Mouse (Mus musculus): Measurements from ENCODE around the gene Bmp10. TPM values are rescaled to one million over a fixed set of nuclear protein-coding genes. Genes with fewer than 3 reads are reported as not detected.

Gene Bmp10
- polyA plus RNA-seq, 1 experiment from 2014 or later = 8.0 TPM

GRCm38 (mm10) chr6:87427616-87428015 lies 1.2 kb upstream of the Bmp10 start:
- ATAC-seq (replicated peaks; ENCODE audit: insufficient number of reproducible peaks, low FRiP score, low TSS enrichment) = 0 out of 2 replicates have a peak, but pooled peaks have one; percentile 53
- peaks cover 23% of the 10 kb centered on the region for H3K4me1 ChIP-seq (ENCODE audit: control insufficient read depth, insufficient read depth, low read length)
- H3K27ac ChIP-seq (ENCODE audit: low read depth, low read length) = 0 out of 2 replicates have a peak overlapping the region, but pooled peaks have one; percentile 63
- H3K36me3 ChIP-seq (ENCODE audit: control insufficient read depth, insufficient read depth, low read length) = no peaks in the 10 kb centered on the region
- H3K27me3 ChIP-seq (ENCODE audit: control insufficient read depth, insufficient read depth, low read length) = peaks cover 12% of the 10 kb centered on the region; the same call in 1 of the 2 replicates
- H3K4me3 ChIP-seq (ENCODE audit: low read depth, low read length) = no peak overlapping the region
- H3K9ac ChIP-seq (ENCODE audit: low read depth, low read length) = no peak overlapping the region
- WGBS (ENCODE audit: insufficient replicate concordance) = 38% methylated on average over 8 of the region's 8 CpGs
- peak overlapping the region; percentile 29; the same call in 1 of the 2 replicates for H3K4me2 ChIP-seq
- H3K9me3 ChIP-seq (replicated peaks; ENCODE audit: control insufficient read depth, low read length) = no peaks in the 10 kb centered on the region

- Histone ChIP-seq H3K27ac (ENCODE audit: low read depth, low read length) (no peak overlapping the region), H3K36me3 (ENCODE audit: control insufficient read depth, insufficient read depth, low read length) (no peaks in the 10 kb centered on the region), H3K9ac (ENCODE audit: low read depth, low read length) (no peak overlapping the region), H3K27me3 (ENCODE audit: control insufficient read depth, insufficient read depth, low read length) (no peaks in the 10 kb centered on the region), H3K4me3 (ENCODE audit: low read depth, low read length) (no peak overlapping the region), H3K9me3 (replicated peaks; ENCODE audit: control insufficient read depth, low read length) (no peaks in the 10 kb centered on the region), H3K4me1 (ENCODE audit: control insufficient read depth, insufficient read depth, low read length) (peaks cover 18% of the 10 kb centered on the region), H3K4me2 (no peak overlapping the region)
- no peak for ATAC-seq (replicated peaks; ENCODE audit: insufficient number of reproducible peaks, low FRiP score, low TSS enrichment)
- WGBS (ENCODE audit: insufficient replicate concordance) = 95% methylated on average over 3 of the region's 3 CpGs
Observed at GRCm38 (mm10) chr6:87435791-87436190, 7.0 kb downstream of the Bmp10 start.

- Histone ChIP-seq H3K9me3 (replicated peaks; ENCODE audit: control insufficient read depth, low read length) (no peaks in the 10 kb centered on the region), H3K27me3 (ENCODE audit: control insufficient read depth, insufficient read depth, low read length) (no peaks in the 10 kb centered on the region), H3K36me3 (ENCODE audit: control insufficient read depth, insufficient read depth, low read length) (no peaks in the 10 kb centered on the region), H3K4me3 (ENCODE audit: low read depth, low read length) (no peak overlapping the region), H3K9ac (ENCODE audit: low read depth, low read length) (0 out of 2 replicates have a peak overlapping the region, but pooled peaks have one; percentile 34), H3K4me1 (ENCODE audit: control insufficient read depth, insufficient read depth, low read length) (peaks cover 27% of the 10 kb centered on the region), H3K27ac (ENCODE audit: low read depth, low read length) (peak overlapping the region; percentile 22; the same call in 1 of the 2 replicates), H3K4me2 (peak overlapping the region; percentile 46)
- WGBS (ENCODE audit: insufficient replicate concordance) = 55% methylated on average over 8 of the region's 8 CpGs
- ATAC-seq (replicated peaks; ENCODE audit: insufficient number of reproducible peaks, low FRiP score, low TSS enrichment) = no peak
Observed at GRCm38 (mm10) chr6:87436745-87437144, 8.0 kb downstream of the Bmp10 start.

GRCm38 (mm10) chr6:87443253-87443652 lies 14.5 kb downstream of the Bmp10 start:
- Histone ChIP-seq H3K4me1 (ENCODE audit: control insufficient read depth, insufficient read depth, low read length) (peaks cover 33% of the 10 kb centered on the region), H3K36me3 (ENCODE audit: control insufficient read depth, insufficient read depth, low read length) (no peaks in the 10 kb centered on the region), H3K27ac (ENCODE audit: low read depth, low read length) (peak overlapping the region; percentile 35; the same call in 1 of the 2 replicates), H3K27me3 (ENCODE audit: control insufficient read depth, insufficient read depth, low read length) (no peaks in the 10 kb centered on the region), H3K4me2 (peak overlapping the region; percentile 17; the same call in 1 of the 2 replicates), H3K9ac (ENCODE audit: low read depth, low read length) (no peak overlapping the region), H3K4me3 (ENCODE audit: low read depth, low read length) (no peak overlapping the region), H3K9me3 (replicated peaks; ENCODE audit: control insufficient read depth, low read length) (no peaks in the 10 kb centered on the region)
- peak; percentile 39; the same call in 1 of the 2 replicates for ATAC-seq (replicated peaks; ENCODE audit: insufficient number of reproducible peaks, low FRiP score, low TSS enrichment)
- WGBS (ENCODE audit: insufficient replicate concordance) = 24% methylated on average over 11 of the region's 11 CpGs

GRCm38 (mm10) chr6:87445222-87445621 lies 16.4 kb downstream of the Bmp10 start:
- Histone ChIP-seq H3K4me2 (no peak overlapping the region), H3K9ac (ENCODE audit: low read depth, low read length) (no peak overlapping the region), H3K36me3 (ENCODE audit: control insufficient read depth, insufficient read depth, low read length) (no peaks in the 10 kb centered on the region), H3K9me3 (replicated peaks; ENCODE audit: control insufficient read depth, low read length) (no peaks in the 10 kb centered on the region), H3K4me1 (ENCODE audit: control insufficient read depth, insufficient read depth, low read length) (peaks cover 38% of the 10 kb centered on the region), H3K27ac (ENCODE audit: low read depth, low read length) (no peak overlapping the region), H3K4me3 (ENCODE audit: low read depth, low read length) (no peak overlapping the region), H3K27me3 (ENCODE audit: control insufficient read depth, insufficient read depth, low read length) (peaks cover 3% of the 10 kb centered on the region; the same call in 1 of the 2 replicates)
- no peak for ATAC-seq (replicated peaks; ENCODE audit: insufficient number of reproducible peaks, low FRiP score, low TSS enrichment)
- WGBS (ENCODE audit: insufficient replicate concordance) = 66% methylated on average over 7 of the region's 7 CpGs

- peaks cover 23% of the 10 kb centered on the region for H3K4me1 ChIP-seq (ENCODE audit: control insufficient read depth, insufficient read depth, low read length)
- H3K27me3 ChIP-seq (ENCODE audit: control insufficient read depth, insufficient read depth, low read length) = peaks cover 5% of the 10 kb centered on the region; the same call in 1 of the 2 replicates
- no peaks in the 10 kb centered on the region for H3K36me3 ChIP-seq (ENCODE audit: control insufficient read depth, insufficient read depth, low read length)
- no peak overlapping the region for H3K4me2 ChIP-seq
- ATAC-seq (replicated peaks; ENCODE audit: insufficient number of reproducible peaks, low FRiP score, low TSS enrichment) = no peak
- H3K27ac ChIP-seq (ENCODE audit: low read depth, low read length) = no peak overlapping the region
- no peak overlapping the region for H3K9ac ChIP-seq (ENCODE audit: low read depth, low read length)
- no peak overlapping the region for H3K4me3 ChIP-seq (ENCODE audit: low read depth, low read length)
- 82% methylated on average over 4 of the region's 4 CpGs for WGBS (ENCODE audit: insufficient replicate concordance)
- H3K9me3 ChIP-seq (replicated peaks; ENCODE audit: control insufficient read depth, low read length) = no peaks in the 10 kb centered on the region
Observed at GRCm38 (mm10) chr6:87447217-87447616, 18.4 kb downstream of the Bmp10 start.

- no peaks in the 10 kb centered on the region for H3K36me3 ChIP-seq (ENCODE audit: control insufficient read depth, insufficient read depth, low read length)
- no peaks in the 10 kb centered on the region for H3K9me3 ChIP-seq (replicated peaks; ENCODE audit: control insufficient read depth, low read length)
- WGBS (ENCODE audit: insufficient replicate concordance) = 44% methylated on average over 3 of the region's 3 CpGs
- H3K27ac ChIP-seq (ENCODE audit: low read depth, low read length) = no peak overlapping the region
- H3K9ac ChIP-seq (ENCODE audit: low read depth, low read length) = no peak overlapping the region
- ATAC-seq (replicated peaks; ENCODE audit: insufficient number of reproducible peaks, low FRiP score, low TSS enrichment) = no peak
- H3K4me3 ChIP-seq (ENCODE audit: low read depth, low read length) = no peak overlapping the region
- H3K4me2 ChIP-seq = no peak overlapping the region
- H3K4me1 ChIP-seq (ENCODE audit: control insufficient read depth, insufficient read depth, low read length) = peaks cover 13% of the 10 kb centered on the region; the same call in 1 of the 2 replicates
- peaks cover 8% of the 10 kb centered on the region; the same call in 1 of the 2 replicates for H3K27me3 ChIP-seq (ENCODE audit: control insufficient read depth, insufficient read depth, low read length)
Observed at GRCm38 (mm10) chr6:87449534-87449933, 20.7 kb downstream of the Bmp10 start.

GRCm38 (mm10) chr6:87451016-87451415 lies 22.2 kb downstream of the Bmp10 start:
- H3K9ac ChIP-seq (ENCODE audit: low read depth, low read length) = no peak overlapping the region
- no peak overlapping the region for H3K4me2 ChIP-seq
- H3K9me3 ChIP-seq (replicated peaks; ENCODE audit: control insufficient read depth, low read length) = no peaks in the 10 kb centered on the region
- no peak for ATAC-seq (replicated peaks; ENCODE audit: insufficient number of reproducible peaks, low FRiP score, low TSS enrichment)
- H3K27me3 ChIP-seq (ENCODE audit: control insufficient read depth, insufficient read depth, low read length) = peaks cover 11% of the 10 kb centered on the region; the same call in 1 of the 2 replicates
- 53% methylated on average over 3 of the region's 3 CpGs for WGBS (ENCODE audit: insufficient replicate concordance)
- H3K4me1 ChIP-seq (ENCODE audit: control insufficient read depth, insufficient read depth, low read length) = peaks cover 10% of the 10 kb centered on the region; the same call in 1 of the 2 replicates
- no peak overlapping the region for H3K27ac ChIP-seq (ENCODE audit: low read depth, low read length)
- no peaks in the 10 kb centered on the region for H3K36me3 ChIP-seq (ENCODE audit: control insufficient read depth, insufficient read depth, low read length)
- no peak overlapping the region for H3K4me3 ChIP-seq (ENCODE audit: low read depth, low read length)

- H3K36me3 ChIP-seq (ENCODE audit: control insufficient read depth, insufficient read depth, low read length) = no peaks in the 10 kb centered on the region
- ATAC-seq (replicated peaks; ENCODE audit: insufficient number of reproducible peaks, low FRiP score, low TSS enrichment) = no peak
- H3K4me3 ChIP-seq (ENCODE audit: low read depth, low read length) = no peak overlapping the region
- no peaks in the 10 kb centered on the region for H3K9me3 ChIP-seq (replicated peaks; ENCODE audit: control insufficient read depth, low read length)
- no peak overlapping the region for H3K27ac ChIP-seq (ENCODE audit: low read depth, low read length)
- peaks cover 11% of the 10 kb centered on the region; the same call in 1 of the 2 replicates for H3K27me3 ChIP-seq (ENCODE audit: control insufficient read depth, insufficient read depth, low read length)
- 64% methylated on average over 3 of the region's 3 CpGs for WGBS (ENCODE audit: insufficient replicate concordance)
- no peak overlapping the region for H3K4me2 ChIP-seq
- peaks cover 10% of the 10 kb centered on the region; the same call in 1 of the 2 replicates for H3K4me1 ChIP-seq (ENCODE audit: control insufficient read depth, insufficient read depth, low read length)
- H3K9ac ChIP-seq (ENCODE audit: low read depth, low read length) = no peak overlapping the region
Observed at GRCm38 (mm10) chr6:87451771-87452170, 23.0 kb downstream of the Bmp10 start.

Measured in heart, embryonic 11.5 days (tissue).